Mouse (Mus musculus): ENCODE data around the gene Arhgap18.

Gene Arhgap18

DNA sequence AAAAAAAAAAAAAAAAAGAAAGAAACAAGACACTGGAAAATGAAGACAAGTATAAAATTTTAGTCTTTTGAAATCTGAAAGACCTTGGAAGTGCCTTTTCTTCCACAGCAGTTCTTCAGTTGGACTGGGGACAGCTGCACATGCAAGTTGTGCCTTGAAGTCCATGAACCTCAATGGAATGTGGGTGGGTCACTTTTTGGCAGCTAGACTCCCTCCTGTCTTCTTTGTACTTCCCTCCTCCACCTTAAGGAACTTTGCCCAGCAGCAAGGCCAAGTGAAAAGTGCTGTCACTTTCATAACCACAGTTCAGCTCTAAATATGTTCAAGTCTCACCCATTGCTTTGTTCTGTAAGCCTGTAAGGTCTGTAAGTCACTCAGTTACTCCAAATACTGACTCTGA lies 23.2 kb downstream of the Arhgap18 start:
- no peak for DNase-seq (ENCODE audit: low spot score)

DNA sequence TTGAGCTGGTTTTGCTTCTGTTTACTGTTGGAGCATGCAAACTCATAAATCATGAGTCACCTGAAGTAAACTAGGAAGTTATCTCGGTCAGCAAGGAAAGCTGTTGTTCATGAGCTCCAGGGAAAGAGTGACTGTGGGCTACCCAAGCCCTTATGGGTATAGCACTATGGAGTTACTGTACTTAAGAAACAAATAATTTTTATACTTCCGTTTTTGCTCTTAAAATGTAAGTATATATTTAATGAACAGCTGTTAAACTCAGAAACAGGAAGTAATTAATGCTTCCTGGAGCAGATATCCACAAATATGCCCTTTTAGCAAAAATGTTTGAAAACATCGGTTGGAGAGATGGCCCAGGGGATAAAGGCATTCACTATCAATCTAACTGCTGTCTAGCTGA lies 27.4 kb downstream of the Arhgap18 start:
- DNase-seq (ENCODE audit: low spot score), result no peak

DNA sequence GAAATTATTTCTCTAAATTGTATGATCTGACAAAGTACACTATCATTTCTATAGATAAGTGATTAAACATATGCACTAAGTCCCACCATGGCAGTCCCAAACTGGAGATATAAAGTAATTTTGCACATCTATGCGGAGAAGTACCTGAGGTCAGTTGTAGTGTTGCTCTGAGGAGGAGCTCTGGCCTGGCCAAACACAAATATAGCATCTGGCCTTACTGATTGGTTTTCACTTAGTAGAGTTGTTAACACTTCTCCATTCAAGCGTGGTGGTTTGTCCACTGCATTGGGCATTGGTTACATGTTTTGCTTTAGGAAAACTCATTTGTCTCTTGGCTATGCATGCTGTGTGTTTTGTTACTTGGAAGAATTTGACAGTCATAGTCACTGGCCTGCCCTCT lies 36.5 kb downstream of the Arhgap18 start:
- no peak for DNase-seq (ENCODE audit: low spot score)

DNA sequence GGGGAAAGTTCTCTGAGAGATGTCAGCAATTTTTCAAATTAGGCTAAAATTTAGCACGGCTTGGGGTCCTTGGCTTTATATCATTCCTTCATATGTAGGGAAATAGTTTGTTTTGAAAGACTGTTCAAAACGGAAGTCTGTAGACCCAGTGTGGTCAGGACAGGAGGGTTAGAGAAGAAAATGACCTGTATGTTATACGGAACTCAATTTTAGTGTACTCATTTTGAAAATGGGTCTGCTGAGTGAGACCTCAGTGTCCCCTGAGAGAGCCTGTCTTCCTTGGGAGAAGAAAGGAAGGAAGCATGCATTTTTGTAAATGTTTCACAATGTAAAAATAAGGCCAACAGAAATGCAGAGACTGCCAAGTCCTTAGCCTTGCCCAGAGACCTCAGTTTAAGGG lies 38.6 kb downstream of the Arhgap18 start:
- no peak for DNase-seq (ENCODE audit: low spot score)

DNA sequence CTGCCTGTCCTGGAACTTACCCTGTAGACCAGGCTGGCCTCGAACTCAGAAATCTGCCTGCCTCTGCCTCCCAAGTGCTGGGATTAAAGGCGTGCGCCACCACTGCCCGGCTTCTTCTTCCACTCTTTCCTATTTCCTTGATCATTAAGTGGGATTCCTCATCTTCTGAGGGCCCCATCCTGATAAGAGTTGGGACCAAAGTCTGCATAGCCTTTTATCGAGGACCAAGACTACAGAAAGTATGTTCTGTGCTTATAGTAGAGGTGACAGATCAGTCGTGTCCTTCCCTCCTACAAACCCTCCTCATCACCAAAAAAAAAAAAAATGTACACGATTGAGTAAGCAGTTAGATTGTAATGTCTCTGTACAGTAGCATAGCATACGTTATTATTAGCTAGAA lies 39.8 kb downstream of the Arhgap18 start:
- no peak for DNase-seq (ENCODE audit: low spot score)

DNA sequence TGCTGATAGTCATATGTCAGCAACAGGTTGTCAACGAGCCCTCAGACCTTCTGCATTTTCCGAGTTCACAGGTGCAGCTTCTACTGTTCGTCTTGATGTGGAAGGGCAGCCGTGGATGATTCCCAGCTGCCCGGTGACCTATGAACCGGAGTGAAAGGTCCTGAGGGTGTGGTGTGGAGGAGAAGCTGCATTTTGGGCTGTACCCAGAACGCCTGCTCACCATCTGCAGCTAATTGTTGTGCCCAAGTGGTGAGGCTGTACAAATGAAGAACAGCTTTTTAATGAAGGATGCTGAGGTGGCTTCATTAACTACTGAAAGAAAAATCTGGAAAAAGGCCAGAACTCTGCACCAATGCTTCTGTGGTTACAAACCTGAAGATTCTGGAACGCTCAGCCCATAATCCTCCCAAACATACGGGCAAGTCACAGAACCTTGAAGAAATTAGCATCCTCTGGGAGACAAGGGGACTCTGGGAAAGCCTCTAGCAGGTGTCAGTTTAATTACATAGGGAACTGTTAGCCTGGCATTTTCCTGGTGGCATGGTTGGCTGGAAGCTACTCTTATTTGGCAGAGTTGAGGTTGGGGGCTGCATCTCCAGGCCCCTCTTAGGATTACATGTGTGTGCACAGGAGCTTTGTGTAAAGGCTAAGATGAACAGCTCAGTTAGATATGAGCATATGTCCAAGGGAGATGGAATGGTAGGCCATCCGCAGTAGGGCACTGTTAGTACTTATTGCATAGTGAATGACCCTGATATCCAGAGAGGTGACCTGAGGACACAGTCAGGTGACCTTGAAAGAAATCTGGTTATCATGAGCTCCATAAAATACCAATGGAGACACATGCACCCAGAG lies 43.4 kb downstream of the Arhgap18 start:
- DNase-seq (ENCODE audit: low spot score), result no peak

DNA sequence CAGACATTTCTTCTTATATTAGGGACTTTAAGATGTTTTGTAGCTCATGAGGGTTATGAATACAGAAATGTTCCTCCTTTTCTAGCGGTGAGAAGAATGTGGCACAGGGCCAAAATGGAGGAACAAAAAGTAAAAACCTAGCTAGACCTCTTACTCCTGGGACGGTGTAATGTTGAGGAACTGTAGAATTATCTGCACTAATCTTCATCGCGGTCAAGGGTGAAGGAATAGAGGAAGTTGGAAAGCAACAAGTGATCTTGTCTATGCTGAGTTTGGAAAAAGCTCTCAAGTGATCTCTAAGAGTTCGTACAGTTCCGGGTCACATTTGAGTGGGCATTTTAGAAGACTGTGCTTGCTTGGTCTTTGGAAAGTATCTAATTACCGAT lies 44.1 kb downstream of the Arhgap18 start:
- DNase-seq (ENCODE audit: low spot score), result no peak

DNA sequence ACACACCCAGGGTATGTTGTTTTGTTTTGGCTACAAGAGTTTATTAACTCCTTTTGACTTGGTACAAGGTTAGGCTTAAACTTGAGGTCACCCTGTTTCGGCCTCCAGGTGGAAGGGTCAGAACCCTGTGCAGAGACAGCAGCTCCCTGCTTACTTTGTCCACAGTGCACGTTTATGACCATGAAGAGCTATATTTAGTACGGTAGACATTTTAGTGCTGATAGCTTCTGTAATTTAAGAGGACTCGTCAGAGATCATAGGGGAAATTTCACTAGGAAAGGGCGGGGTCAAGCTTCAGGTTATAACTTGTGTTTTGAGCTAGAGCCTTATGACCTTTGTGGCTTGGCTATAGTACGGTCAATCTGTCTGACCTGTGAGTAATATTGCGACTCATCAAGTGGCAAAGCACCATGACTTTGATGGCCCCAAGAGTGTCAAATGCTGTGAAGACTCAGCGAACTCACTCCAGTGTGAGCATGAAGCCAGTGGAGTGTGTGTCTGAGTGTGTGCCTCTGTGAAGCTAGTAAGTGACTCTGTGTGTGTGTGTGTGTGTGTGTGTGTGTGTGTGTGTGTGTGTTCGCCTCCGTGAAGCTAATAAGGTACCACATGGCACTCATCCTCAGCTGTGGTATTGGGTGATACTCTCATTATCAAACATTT lies 45.7 kb downstream of the Arhgap18 start:
- DNase-seq (ENCODE audit: low spot score), result no peak

DNA sequence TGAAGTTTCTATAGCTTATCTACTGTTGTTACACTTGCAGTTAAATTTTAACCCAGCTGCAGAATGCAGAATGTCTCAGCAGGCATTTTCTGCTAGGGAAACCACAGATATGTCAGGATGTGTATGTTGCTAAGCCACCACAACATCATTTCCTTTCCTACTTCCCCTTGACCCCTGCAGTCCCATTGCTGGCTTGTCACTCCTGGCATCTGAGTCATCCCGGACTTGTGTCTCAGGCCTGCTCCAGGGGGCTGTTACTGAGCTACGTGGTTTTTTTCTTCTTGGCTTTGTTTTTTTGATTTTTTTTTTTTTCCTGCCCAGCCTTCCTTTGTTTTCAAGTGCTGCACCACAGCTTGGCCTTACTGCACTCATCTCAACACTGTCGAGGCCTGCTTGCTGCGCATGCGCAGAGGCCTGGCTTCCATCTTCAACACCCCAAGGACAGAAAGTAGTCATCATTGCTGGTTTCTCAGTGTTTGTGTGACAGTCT lies 46.4 kb downstream of the Arhgap18 start:
- DNase-seq (ENCODE audit: low spot score), result no peak

DNA sequence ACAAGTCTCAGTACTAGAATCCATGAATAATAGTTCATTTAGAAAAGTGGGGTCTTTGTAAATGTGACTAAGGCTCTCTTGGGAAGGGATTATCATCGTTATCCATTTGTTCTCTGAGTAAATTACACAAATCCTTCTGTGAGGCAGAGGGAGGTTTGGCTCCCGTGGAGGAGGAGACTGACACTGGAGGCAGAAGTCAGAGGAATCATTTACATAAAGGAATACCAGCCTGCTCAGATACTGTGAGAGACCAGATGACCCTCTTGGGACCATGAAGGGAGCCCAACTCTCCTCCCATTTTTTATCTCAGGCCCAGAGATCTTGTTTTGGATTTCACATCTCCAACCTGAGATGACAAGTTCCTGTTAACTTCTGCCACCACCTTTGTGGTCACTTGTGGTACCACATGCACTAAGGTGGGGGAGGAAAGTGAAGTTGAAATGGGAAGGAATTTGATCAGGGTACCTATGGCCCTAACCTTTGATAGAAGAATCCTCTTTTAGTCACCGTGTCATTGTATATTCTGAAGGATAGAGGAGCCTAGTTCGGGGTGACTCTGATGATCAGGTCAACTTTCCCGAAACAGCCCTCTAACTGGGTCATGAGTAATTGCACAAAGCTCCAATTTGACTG lies 51.2 kb downstream of the Arhgap18 start:
- DNase-seq (ENCODE audit: low spot score), result no peak

DNA sequence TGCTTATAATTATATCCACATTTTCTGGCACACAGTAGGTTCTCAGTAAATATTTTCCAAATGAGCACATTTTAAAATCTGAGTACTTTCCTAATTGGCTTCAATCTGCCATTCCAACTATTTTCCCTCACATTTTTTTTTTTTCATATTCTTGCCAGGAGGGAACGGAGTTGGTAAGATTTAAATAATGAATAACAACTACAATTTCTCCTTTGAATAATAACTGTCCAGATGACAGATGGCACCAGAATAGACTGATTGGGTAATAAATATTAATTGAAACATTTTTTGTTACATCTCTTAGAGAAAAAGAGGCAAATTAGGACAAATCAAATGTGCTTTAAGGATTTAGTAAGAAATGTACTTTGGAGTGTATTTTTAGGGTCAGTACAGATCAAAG lies 51.8 kb downstream of the Arhgap18 start:
- no peak for DNase-seq (ENCODE audit: low spot score)

DNA sequence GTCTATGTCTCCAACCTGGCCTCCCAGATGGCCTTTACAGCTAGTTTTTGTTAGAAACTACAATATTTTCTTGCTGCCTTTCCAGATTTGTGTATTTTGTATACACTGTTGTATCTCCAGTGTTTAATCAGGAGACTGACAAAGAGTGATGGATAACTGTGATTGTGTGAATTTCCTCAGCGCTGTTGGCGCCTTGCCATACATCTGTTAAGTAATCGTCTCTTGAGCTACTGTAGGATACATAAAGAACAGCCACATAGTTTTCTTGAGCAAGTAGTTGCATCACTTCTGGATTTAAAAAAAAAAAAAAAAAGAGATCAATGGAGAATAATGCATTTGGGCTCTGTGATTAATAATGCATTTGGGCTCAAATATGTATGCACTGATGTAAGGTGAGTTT lies 52.9 kb downstream of the Arhgap18 start:
- no peak for DNase-seq (ENCODE audit: low spot score)

DNA sequence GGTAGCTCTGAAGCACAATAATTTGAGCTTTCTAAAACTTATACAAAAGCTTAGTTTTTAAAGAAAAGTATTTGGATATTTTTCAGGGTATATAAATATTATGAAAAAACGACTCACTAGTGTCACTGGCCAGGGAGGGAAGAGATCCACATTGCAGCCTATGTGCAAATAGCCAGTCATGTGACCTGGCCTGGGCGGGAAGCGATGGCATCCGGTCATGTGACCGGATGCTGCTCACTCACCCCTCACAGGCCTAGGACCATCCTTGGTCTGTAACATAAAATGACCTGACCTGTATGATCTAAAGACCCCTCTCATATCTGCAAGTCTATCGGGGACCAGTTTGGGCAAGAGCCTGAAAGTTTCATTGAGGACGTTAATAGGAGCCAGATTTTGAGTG lies 56.8 kb downstream of the Arhgap18 start:
- no peak for DNase-seq (ENCODE audit: low spot score)

DNA sequence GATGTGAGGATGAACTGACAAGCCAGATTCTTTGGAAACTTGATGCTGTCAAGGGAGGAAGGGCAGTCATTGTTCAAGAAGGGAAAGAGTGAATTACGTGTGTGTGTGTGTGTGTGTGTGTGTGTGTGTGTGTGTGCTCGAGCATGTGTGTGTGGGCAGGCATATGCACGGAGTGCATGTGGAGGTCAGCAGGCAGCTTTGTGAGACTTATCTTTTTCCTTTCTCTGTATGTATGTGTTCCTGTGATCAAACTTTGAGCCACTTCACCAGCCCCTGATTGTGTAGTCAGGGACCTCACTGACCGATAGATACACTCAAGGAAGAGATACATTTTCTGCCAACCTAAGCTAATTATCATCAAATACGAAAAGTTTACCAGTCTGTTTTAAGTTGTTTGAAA lies 57.6 kb downstream of the Arhgap18 start:
- no peak for DNase-seq (ENCODE audit: low spot score)

DNA sequence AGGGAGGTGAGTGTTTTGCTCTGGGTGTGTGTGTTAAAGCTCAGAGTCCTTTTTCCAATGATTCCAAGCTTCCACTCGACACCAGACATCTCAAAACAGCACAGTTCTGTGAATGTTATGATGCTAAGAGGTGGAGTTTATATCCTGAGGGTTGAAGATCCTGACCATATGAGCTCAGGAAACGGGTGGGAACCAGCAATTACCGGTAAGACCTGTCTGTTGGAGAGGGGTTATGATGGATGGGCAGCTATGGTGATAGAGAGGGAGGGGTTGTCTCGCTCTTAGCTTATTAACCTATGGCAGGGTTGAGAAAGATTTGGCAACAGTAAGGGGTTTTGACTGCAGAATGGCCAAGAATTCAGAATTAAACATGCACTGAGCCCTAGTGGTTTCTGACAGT lies 58.1 kb downstream of the Arhgap18 start:
- DNase-seq (ENCODE audit: low spot score), result no peak

DNA sequence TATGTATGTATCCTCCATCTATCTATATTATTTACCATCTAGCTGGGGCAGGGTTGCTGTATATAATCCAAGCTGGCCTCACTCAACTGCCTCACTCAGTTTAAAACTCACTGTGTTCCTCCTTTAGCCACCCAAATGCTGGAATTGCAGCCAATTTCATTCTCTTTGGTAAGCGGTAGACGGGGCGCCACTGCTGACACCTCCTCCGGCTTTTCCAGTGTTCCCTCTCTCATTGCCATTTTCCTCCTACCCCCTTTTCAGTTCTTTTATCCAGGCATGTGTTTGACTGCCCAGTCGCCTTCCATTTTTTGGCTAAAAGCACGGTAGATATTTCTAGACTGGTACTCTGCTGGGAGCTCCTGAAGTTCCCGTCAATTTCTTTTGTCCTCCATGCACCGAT lies 62.4 kb downstream of the Arhgap18 start:
- DNase-seq (ENCODE audit: low spot score), result peak; percentile 36

DNA sequence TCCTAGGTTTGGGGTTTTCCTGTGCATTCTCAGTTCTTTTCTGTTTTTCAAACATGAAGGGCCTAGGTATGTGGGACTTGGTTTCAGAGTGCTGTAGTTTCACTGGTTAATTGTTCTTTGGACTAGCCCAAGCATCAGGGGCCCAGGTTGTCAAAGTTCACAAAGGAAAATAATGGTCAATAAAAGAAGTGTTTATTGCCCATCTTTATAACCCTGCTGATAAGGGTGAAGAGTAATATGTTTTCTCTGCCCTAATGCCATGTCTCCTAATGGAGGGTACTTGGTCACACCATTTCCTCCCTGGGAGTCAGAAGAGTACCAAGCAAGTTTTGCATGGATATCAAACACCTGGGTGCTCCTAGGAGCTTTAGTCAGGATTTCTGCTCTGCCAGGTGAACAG lies 67.1 kb downstream of the Arhgap18 start:
- DNase-seq (ENCODE audit: low spot score), result no peak

DNA sequence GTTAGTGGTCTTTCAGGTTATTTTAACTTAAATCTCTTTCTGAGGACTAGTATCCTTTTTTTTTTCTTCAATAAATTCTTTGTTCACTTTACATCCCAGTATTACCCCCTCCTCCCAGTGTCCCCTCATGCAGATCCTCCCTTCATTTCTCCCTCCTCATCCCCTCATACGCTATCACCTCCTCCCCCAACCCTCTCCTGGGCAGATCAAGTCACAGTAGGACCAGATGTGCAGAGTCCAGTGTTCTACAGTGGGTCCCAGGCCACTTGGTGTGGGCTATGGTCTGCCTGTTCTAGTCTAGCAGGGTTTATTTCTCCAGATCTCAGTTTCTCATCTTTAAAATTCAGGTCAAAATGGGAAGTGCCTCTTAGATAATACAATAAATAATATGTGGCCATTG lies 67.7 kb downstream of the Arhgap18 start:
- no peak for DNase-seq (ENCODE audit: low spot score)

DNA sequence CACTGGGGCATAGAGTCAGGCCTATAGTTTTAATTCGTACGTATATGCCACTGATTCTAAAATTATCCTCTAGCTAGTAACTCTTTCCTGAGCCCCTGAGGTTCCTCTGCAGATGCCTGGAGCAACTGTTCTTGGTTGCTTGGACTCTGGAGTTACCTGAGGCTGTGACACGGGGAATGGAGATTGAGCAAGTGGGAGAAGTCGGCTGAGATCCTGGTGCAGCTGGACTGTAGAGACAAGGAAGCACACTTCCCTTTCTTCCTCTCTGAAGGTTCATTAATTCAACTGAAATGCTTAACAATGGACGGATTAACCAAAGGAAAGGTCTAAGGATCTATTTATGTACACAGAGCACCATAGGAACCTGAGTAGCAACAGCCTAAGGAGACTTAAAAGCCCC lies 70.8 kb downstream of the Arhgap18 start:
- no peak for DNase-seq (ENCODE audit: low spot score)

DNA sequence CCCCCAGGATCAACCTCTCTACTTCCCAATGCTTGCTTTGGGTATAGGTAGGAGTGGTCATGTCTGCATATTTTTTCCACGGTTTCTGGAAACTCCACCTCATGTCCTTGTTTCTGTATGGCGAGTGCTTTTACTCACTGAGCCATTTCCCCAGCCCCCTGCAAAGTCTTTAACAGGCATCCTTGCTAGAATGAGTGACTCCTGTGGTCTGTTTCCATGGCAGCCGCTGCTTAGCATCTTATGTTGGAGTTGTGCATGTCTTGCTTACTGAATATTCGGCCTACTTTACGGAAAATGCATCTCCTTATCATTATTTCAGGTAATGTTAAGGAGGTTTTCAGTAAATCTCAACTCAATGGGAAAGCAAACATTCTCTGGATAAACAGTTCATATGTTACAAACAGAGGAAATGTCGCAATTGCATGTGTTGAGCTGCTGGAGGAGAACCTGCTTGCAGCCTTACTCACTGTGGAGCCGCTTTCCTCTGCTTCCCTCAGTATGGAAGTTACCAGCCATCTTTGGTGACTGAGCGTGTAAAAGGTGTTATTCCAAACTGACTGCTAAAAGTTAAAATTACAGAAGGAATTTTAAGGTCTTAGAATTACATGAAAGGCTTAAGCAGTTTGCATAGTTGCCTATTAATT lies 72.1 kb downstream of the Arhgap18 start:
- no peak for DNase-seq (ENCODE audit: low spot score)

DNA sequence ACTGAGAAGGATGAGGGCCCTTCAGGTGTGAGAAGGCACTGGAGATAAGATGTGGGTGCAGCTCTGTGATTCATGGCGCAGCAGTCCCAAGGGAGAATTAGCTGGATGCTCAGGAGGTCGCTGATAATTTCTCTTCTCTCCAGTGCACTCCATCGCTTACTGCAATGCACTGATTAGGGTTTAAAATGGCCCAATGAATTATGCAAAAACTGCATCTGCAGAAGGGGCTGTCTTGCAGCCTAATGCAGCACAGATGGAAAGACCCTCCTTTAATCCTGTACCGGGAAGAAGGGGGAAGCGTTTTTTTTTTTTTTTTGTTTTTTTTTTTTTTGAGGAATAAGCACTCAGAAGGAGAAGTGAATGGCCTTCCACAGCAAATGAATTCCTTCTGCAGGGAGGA lies 74.1 kb downstream of the Arhgap18 start:
- DNase-seq (ENCODE audit: low spot score), result no peak

DNA sequence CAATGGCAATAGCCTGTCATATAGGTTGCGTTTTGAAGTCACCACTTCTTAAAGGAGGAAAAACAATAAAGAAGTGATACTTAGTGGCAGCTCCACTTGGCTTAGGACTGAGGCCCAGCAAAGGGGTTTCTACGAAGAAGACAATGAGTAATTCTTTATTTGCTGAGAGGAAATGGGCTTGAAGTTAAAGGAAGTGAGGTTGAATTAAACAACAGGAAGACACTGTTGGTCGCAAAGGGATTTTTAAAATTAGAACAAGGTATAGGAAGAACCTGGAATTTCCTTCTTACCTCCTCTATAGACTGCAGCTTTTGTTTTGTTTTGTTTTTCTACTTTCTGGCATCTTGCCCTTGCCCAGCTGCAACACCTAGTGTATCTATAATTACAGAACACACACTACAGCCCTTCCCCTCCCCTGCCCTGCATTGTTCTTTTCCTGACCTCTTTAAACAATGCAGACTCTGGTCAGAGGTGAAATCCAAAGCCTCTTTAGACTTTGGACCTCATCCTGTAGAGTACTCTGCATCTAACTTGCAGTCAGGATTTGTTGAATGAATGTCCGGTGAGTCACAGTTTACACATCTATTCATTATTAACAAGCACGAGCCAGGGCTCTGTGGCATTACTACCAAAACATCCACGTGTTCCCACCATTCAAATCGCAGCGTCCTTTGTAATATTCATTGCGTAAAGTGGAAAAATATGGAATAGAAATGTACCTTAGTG lies 75.4 kb downstream of the Arhgap18 start:
- no peak for DNase-seq (ENCODE audit: low spot score)

Data from left cerebral cortex, adult 11 months (tissue).